Mouse (Mus musculus) heart, postnatal 0 days (tissue): ENCODE data around the gene Baz2a.

ENCODE experiments used
- CTCF ChIP-seq: IDR thresholded peaks from 2 replicates; pipeline ENCODE4 v1.5.1; 2016; ENCODE audit warnings: antibody characterized with exemption, control low read depth, low read depth
- EP300 ChIP-seq: IDR thresholded peaks from 2 replicates; pipeline ENCODE4 v1.6.1; 2016; ENCODE audit warnings: antibody characterized with exemption, low read depth

DNA sequence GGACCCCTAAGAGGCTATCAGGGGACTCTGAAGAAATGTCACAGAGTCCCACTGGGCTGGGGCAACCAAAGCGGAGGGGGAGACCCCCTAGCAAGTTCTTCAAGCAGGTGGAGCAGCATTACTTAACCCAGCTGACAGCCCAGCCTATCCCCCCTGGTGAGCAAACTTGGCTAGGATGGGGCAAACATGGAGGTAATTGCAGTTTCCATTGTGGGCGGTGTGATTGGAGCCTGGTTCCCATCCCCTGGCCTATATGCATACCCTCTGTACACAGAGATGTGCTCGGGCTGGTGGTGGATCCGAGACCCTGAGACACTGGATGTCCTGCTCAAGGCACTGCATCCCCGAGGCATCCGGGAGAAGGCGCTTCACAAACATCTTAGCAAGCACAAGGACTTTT lies 32.5 kb downstream of the Baz2a start:
- no peak for TF ChIP-seq CTCF
- no peak for TF ChIP-seq EP300
